ENCODE assay signal across 9 mouse cellular contexts in genomic region chr11:32296203-32296602, GRCm38 (mm10). TPM values are rescaled to one million over a fixed set of nuclear protein-coding genes. Genes with fewer than 3 reads are reported as not detected.
DNase-seq lines count a peak whose midpoint lies in the region; ATAC-seq lines count a peak whose summit lies in the region.
"Not testable (repeated sequence)": the region's sequence is repeated elsewhere in the genome, so short reads cannot be mapped to it uniquely, and the experiment has no call there.
"Had no signal": no experiment of that assay in that cellular context is flagged by ENCODE, and none has a peak within 500 bp of the region (broad histone marks: within the 10 kb centered on the region; RNA-seq: fewer than 3 reads in every experiment).

Gene Hba-a2, plus strand, starts transcription at chr11:32296489.

- peaks cover 11% of the 10 kb centered on the region for H3K27me3 ChIP-seq in limb, embryonic 13.5 days
- not testable (repeated sequence) for H3K27me3 ChIP-seq in stomach, embryonic 15.5 days (replicated peaks)

- WGBS in large intestine, adult 2 months, result no CpG with 5 or more reads among the region's 4 CpGs
- WGBS in limb, embryonic 13.5 days, result no CpG with 5 or more reads among the region's 4 CpGs
- no CpG with 5 or more reads among the region's 4 CpGs for WGBS in stomach, embryonic 15.5 days

- peak; percentile 46 for ATAC-seq in erythroblast, adult 5-6 weeks (replicated peaks; ENCODE audit: low FRiP score, poor library complexity, severe bottlenecking)
- ATAC-seq in hematopoietic stem cell, adult 5-6 weeks (replicated peaks in 1 of 2; ENCODE audit: insufficient read depth in 1 of 2, low FRiP score in 2 of 2, low TSS enrichment in 1 of 2, low read depth in 1 of 2, poor library complexity in 2 of 2, severe bottlenecking in 2 of 2), result peak; percentile 25 to 29; a peak in 2 of 4 replicates
- ATAC-seq in limb, embryonic 13.5 days (ENCODE audit: low FRiP score, low read depth), result peak; percentile 33; the same call in 1 of the 2 replicates
- ATAC-seq in megakaryocyte-erythroid progenitor cell, adult 5-6 weeks (replicated peaks; ENCODE audit: low FRiP score, low TSS enrichment, poor library complexity, severe bottlenecking), result peak; percentile 93
- peak; percentile 79 for ATAC-seq in stomach, embryonic 15.5 days (ENCODE audit: insufficient read depth, low FRiP score, low read depth)

- DNase-seq in adrenal gland, adult 2 months; gastrocnemius, postnatal 4 days (ENCODE audit: low spot score in 2 of 2); large intestine, adult 2 months (ENCODE audit: low read depth, low spot score): not testable (repeated sequence)

- not testable (repeated sequence) for H3K36me3 ChIP-seq in limb, embryonic 13.5 days; stomach, embryonic 15.5 days

- not testable (repeated sequence) for H3K9ac ChIP-seq in limb, embryonic 13.5 days; stomach, embryonic 15.5 days

- H3K4me2 ChIP-seq in limb, embryonic 13.5 days (replicated peaks); stomach, embryonic 15.5 days: not testable (repeated sequence)

- H3K27ac ChIP-seq in limb, embryonic 13.5 days; stomach, embryonic 15.5 days: not testable (repeated sequence)

- H3K4me1 ChIP-seq in limb, embryonic 13.5 days; stomach, embryonic 15.5 days: not testable (repeated sequence)

- not testable (repeated sequence) for H3K4me3 ChIP-seq in limb, embryonic 13.5 days; stomach, embryonic 15.5 days (replicated peaks)

- H3K9me3 ChIP-seq in limb, embryonic 13.5 days; stomach, embryonic 15.5 days: not testable (repeated sequence)

RNA-seq across cellular contexts. Expression of gene Hba-a2, which starts in this region (rescaled TPM):
- 1,000 to 10,000 TPM; 1,707 to 1,770 TPM for total RNA-seq in adrenal gland, adult 2 months (2021)
- polyA plus RNA-seq in adrenal gland, adult 2 months (2012; rRNA removed), result 1,248 and 1,571 TPM in 2 replicates
- 143,341 and 149,783 TPM in 2 replicates for total RNA-seq in erythroblast, adult 5-6 weeks (2015; ENCODE audit: low replicate concordance)
- 224,706 and 268,423 TPM in 2 replicates for total RNA-seq in erythroblast, adult 5-6 weeks (2017; ENCODE audit: low replicate concordance)
- total RNA-seq in gastrocnemius, postnatal 4 days (2021), result 100 to 1,000 TPM; 211 to 422 TPM
- total RNA-seq in hematopoietic stem cell, adult 5-6 weeks (2017), result 60.4 and 104 TPM in 2 replicates
- 127 and 153 TPM in 2 replicates for polyA plus RNA-seq in large intestine, adult 2 months (2012; rRNA removed)
- polyA plus RNA-seq in limb, embryonic 13.5 days (2015; fragmentation: Nextera tagmentation; extraction: Ambion mirVana), result 10,014 and 10,405 TPM in 2 replicates
- total RNA-seq in megakaryocyte-erythroid progenitor cell, adult 5-6 weeks (2014; fragmentation: Nextera tagmentation), result 268 and 358 TPM in 2 replicates
- total RNA-seq in megakaryocyte-erythroid progenitor cell, adult 5-6 weeks (2017), result 121 and 343 TPM in 2 replicates
- polyA plus RNA-seq in stomach, embryonic 15.5 days (2015; fragmentation: Nextera tagmentation; extraction: Ambion mirVana), result 12,213 and 21,597 TPM in 2 replicates
- polyA plus RNA-seq: C2C12 had no signal

Comparison
In these comparisons a context has a peak if more than half of its experiments do, and no peak if none do; other contexts are left out.
1. RNA of gene Hba-a2 (total RNA-seq): 143,341 to 268,423 TPM in erythroblast, adult 5-6 weeks; 1,707 to 1,770 TPM in adrenal gland, adult 2 months, 211 to 422 TPM in gastrocnemius, postnatal 4 days, 121 to 358 TPM in megakaryocyte-erythroid progenitor cell, adult 5-6 weeks and 60.4 to 104 TPM in hematopoietic stem cell, adult 5-6 weeks; every median in the first group is over 10 times any median in the second.
2. ATAC-seq: peak in every context shown above with its lines; median percentile 93 in megakaryocyte-erythroid progenitor cell, adult 5-6 weeks; 79 in stomach, embryonic 15.5 days; 46 in erythroblast, adult 5-6 weeks; 33 in limb, embryonic 13.5 days; 27 in hematopoietic stem cell, adult 5-6 weeks.